Mouse (Mus musculus) testis, adult 2 months (tissue): ENCODE measurements at regions not wholly inside any gene's neighbourhood (a gene's known extent, or its start where the extent isn't known, plus 50 kb on each side); places are given as distances from the start of the nearest gene placed in this dataset.

Source experiments
- CTCF ChIP-seq: fragments of 200-500 bp; IDR thresholded peaks from 2 replicates; pipeline ENCODE4 v1.5.1; 2012; ENCODE audit warnings: low read depth, mild to moderate bottlenecking, inconsistent platforms, low read length, moderate library complexity; ENCODE audit not compliant: control insufficient read depth, insufficient read depth, insufficient replicate concordance
- POLR2A ChIP-seq: fragments of 200-500 bp; IDR thresholded peaks from 2 replicates; pipeline ENCODE4 v1.6.1; 2012; ENCODE audit warnings: low read depth, mild to moderate bottlenecking, inconsistent platforms, low read length, moderate library complexity; ENCODE audit not compliant: control insufficient read depth

DNA sequence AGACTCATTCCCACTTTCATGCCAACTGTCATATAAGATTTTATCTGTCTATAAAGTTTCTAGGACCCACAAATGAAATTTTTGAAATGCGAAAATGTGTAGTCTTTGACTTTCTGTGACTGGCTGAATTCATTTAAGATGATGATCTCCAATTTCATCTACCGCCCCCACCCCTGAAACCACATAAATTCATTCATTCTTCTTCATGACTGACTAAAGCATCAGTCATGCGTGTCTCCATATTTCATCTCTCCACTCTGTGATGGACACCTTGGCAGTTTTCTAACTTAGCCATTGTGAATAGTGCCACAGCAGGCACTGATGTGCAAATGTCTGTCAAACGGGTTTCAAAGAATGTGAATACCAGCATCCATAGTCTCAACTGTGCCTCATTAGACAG lies 75.4 kb upstream of the Satb2 start:
- TF ChIP-seq CTCF (no peak), POLR2A (no peak)
